Mouse (Mus musculus): ENCODE measurements around the gene Tnfrsf1b. TPM values are rescaled to one million over a fixed set of nuclear protein-coding genes. Genes with fewer than 3 reads are reported as not detected.

The Tnfrsf1b gene
- polyA plus RNA-seq, 1 experiment from 2014 or later = 3.4 TPM

- TF ChIP-seq CTCF (IDR thresholded peaks at IDR 0.05; ENCODE audit: low read depth) = no peak
Measured at GRCm38 (mm10) chr4:145203305-145203704, 43.4 kb downstream of the Tnfrsf1b start.

GRCm38 (mm10) chr4:145201424-145201823, 45.2 kb downstream of the Tnfrsf1b start:
- no peak for TF ChIP-seq CTCF (IDR thresholded peaks at IDR 0.05; ENCODE audit: low read depth)
- H3K27me3 ChIP-seq (ENCODE audit: insufficient read depth, low read length) = no peaks in the 10 kb centered on the region
- no peak for ATAC-seq (ENCODE audit: insufficient read depth)
- H3K4me2 ChIP-seq = no peak overlapping the region
- 54% methylated on average over 3 of the region's 3 CpGs for WGBS
- H3K4me1 ChIP-seq (ENCODE audit: insufficient read depth) = peaks cover 8% of the 10 kb centered on the region; the same call in 1 of the 2 replicates
- no peak overlapping the region for H3K9ac ChIP-seq
- no peaks in the 10 kb centered on the region for H3K36me3 ChIP-seq (ENCODE audit: insufficient read depth)
- no peak overlapping the region for H3K4me3 ChIP-seq (ENCODE audit: low read depth, low read length)
- H3K9me3 ChIP-seq (ENCODE audit: low read depth, low read length) = no peaks in the 10 kb centered on the region
- H3K27ac ChIP-seq (ENCODE audit: low read depth) = no peak overlapping the region
- no peak for DNase-seq

More at GRCm38 (mm10) chr4:145203305-145203704, 43.4 kb downstream of the Tnfrsf1b start:
- no peaks in the 10 kb centered on the region for H3K9me3 ChIP-seq (ENCODE audit: low read depth, low read length)
- H3K36me3 ChIP-seq (ENCODE audit: insufficient read depth) = no peaks in the 10 kb centered on the region
- no peak overlapping the region for H3K4me3 ChIP-seq (ENCODE audit: low read depth, low read length)
- H3K4me2 ChIP-seq = no peak overlapping the region
- DNase-seq = no peak
- 38% methylated on average over 2 of the region's 2 CpGs for WGBS
- ATAC-seq (ENCODE audit: insufficient read depth) = no peak
- H3K27ac ChIP-seq (ENCODE audit: low read depth) = no peak overlapping the region
- peaks cover 8% of the 10 kb centered on the region; the same call in 1 of the 2 replicates for H3K4me1 ChIP-seq (ENCODE audit: insufficient read depth)
- no peaks in the 10 kb centered on the region for H3K27me3 ChIP-seq (ENCODE audit: insufficient read depth, low read length)
- H3K9ac ChIP-seq = no peak overlapping the region

GRCm38 (mm10) chr4:145199982-145200699, 46.5 kb downstream of the Tnfrsf1b start:
- Histone ChIP-seq H3K27ac (ENCODE audit: low read depth) (peak overlapping the region; percentile 30), H3K4me1 (ENCODE audit: insufficient read depth) (peaks cover 8% of the 10 kb centered on the region; the same call in 1 of the 2 replicates), H3K9me3 (ENCODE audit: low read depth, low read length) (no peaks in the 10 kb centered on the region), H3K27me3 (ENCODE audit: insufficient read depth, low read length) (no peaks in the 10 kb centered on the region), H3K4me2 (no peak overlapping the region), H3K9ac (no peak overlapping the region), H3K4me3 (ENCODE audit: low read depth, low read length) (no peak overlapping the region), H3K36me3 (ENCODE audit: insufficient read depth) (no peaks in the 10 kb centered on the region)
- ATAC-seq (ENCODE audit: insufficient read depth) (peak; percentile 66; the same call in 1 of the 2 replicates), DNase-seq (peak; percentile 76)
- WGBS = 14% methylated on average over 11 of the region's 11 CpGs
- TF ChIP-seq CTCF (IDR thresholded peaks at IDR 0.05; ENCODE audit: low read depth) = no peak

- Histone ChIP-seq H3K4me3 (ENCODE audit: low read depth, low read length) (no peak overlapping the region), H3K4me2 (no peak overlapping the region), H3K27ac (ENCODE audit: low read depth) (no peak overlapping the region), H3K4me1 (ENCODE audit: insufficient read depth) (peaks cover 14% of the 10 kb centered on the region), H3K36me3 (ENCODE audit: insufficient read depth) (no peaks in the 10 kb centered on the region), H3K27me3 (ENCODE audit: insufficient read depth, low read length) (no peaks in the 10 kb centered on the region), H3K9me3 (ENCODE audit: low read depth, low read length) (no peaks in the 10 kb centered on the region), H3K9ac (no peak overlapping the region)
- ATAC-seq (ENCODE audit: insufficient read depth) = no peak
- TF ChIP-seq CTCF (IDR thresholded peaks at IDR 0.05; ENCODE audit: low read depth) = no peak
- 81% methylated on average over 4 of the region's 4 CpGs for WGBS
- DNase-seq = no peak
Measured at GRCm38 (mm10) chr4:145196586-145196985, 50.1 kb downstream of the Tnfrsf1b start.

GRCm38 (mm10) chr4:145195172-145195571, 51.5 kb downstream of the Tnfrsf1b start:
- 19% methylated on average over 5 of the region's 5 CpGs for WGBS

GRCm38 (mm10) chr4:145194559-145195162, 52.0 kb downstream of the Tnfrsf1b start, which contains the start of gene Vps13d:
TSS of gene Vps13d (minus strand) at chr4:145195005.
- H3K27me3 ChIP-seq (ENCODE audit: insufficient read depth, low read length) = no peaks in the 10 kb centered on the region
- H3K4me2 ChIP-seq = peak within 1 kb of the TSS; percentile 97
- TF ChIP-seq CTCF (IDR thresholded peaks at IDR 0.05; ENCODE audit: low read depth) = peak; percentile 99
- peaks cover 7% of the 10 kb centered on the region; the same call in 1 of the 2 replicates for H3K36me3 ChIP-seq (ENCODE audit: insufficient read depth)
- peak within 1 kb of the TSS; percentile 73 for H3K27ac ChIP-seq (ENCODE audit: low read depth)
- DNase-seq (peak; percentile 97), ATAC-seq (ENCODE audit: insufficient read depth) (peak; percentile 96)
- H3K4me3 ChIP-seq (ENCODE audit: low read depth, low read length) = peak within 1 kb of the TSS; percentile 93
- no peaks in the 10 kb centered on the region for H3K9me3 ChIP-seq (ENCODE audit: low read depth, low read length)
- H3K9ac ChIP-seq = peak within 1 kb of the TSS; percentile 85
- peaks cover 5% of the 10 kb centered on the region for H3K4me1 ChIP-seq (ENCODE audit: insufficient read depth)
- WGBS = under 1% methylated on average over 53 of the region's 53 CpGs

More at GRCm38 (mm10) chr4:145195172-145195571, 51.5 kb downstream of the Tnfrsf1b start:
- 0 out of 2 replicates have a peak overlapping the region, but pooled peaks have one; percentile 23 for H3K4me2 ChIP-seq
- no peak for TF ChIP-seq CTCF (IDR thresholded peaks at IDR 0.05; ENCODE audit: low read depth)
- peak overlapping the region; percentile 93 for H3K4me3 ChIP-seq (ENCODE audit: low read depth, low read length)
- H3K9ac ChIP-seq = no peak overlapping the region
- no peaks in the 10 kb centered on the region for H3K9me3 ChIP-seq (ENCODE audit: low read depth, low read length)
- no peak for DNase-seq
- ATAC-seq (ENCODE audit: insufficient read depth) = no peak
- H3K27ac ChIP-seq (ENCODE audit: low read depth) = no peak overlapping the region
- no peaks in the 10 kb centered on the region for H3K27me3 ChIP-seq (ENCODE audit: insufficient read depth, low read length)
- 0 out of 2 replicates have a peak, but pooled peaks cover 2% of the 10 kb centered on the region for H3K36me3 ChIP-seq (ENCODE audit: insufficient read depth)
- H3K4me1 ChIP-seq (ENCODE audit: insufficient read depth) = peaks cover 7% of the 10 kb centered on the region

GRCm38 (mm10) chr4:145193991-145194511, 52.6 kb downstream of the Tnfrsf1b start:
- DNase-seq = peak; percentile 78
- Histone ChIP-seq H3K4me3 (ENCODE audit: low read depth, low read length) (peak overlapping the region; percentile 93), H3K4me1 (ENCODE audit: insufficient read depth) (peaks cover 5% of the 10 kb centered on the region), H3K9me3 (ENCODE audit: low read depth, low read length) (no peaks in the 10 kb centered on the region), H3K27me3 (ENCODE audit: insufficient read depth, low read length) (no peaks in the 10 kb centered on the region), H3K4me2 (peak overlapping the region; percentile 97), H3K27ac (ENCODE audit: low read depth) (peak overlapping the region; percentile 73), H3K36me3 (ENCODE audit: insufficient read depth) (peaks cover 13% of the 10 kb centered on the region; the same call in 1 of the 2 replicates), H3K9ac (peak overlapping the region; percentile 85)
- under 1% methylated on average over 10 of the region's 10 CpGs for WGBS
- peak; percentile 38 for ATAC-seq (ENCODE audit: insufficient read depth)
- no peak for TF ChIP-seq CTCF (IDR thresholded peaks at IDR 0.05; ENCODE audit: low read depth)
